Mouse (Mus musculus): Measurements from ENCODE around the gene Ccp110.

The Ccp110 gene

GRCm38 (mm10) chr7:118769655-118770054 is 57.3 kb downstream of the Ccp110 start:
- no peak for DNase-seq

GRCm38 (mm10) chr7:118773027-118773426 is 60.7 kb downstream of the Ccp110 start:
- DNase-seq = no peak

- DNase-seq = no peak
Observed at GRCm38 (mm10) chr7:118775991-118776390, 63.6 kb downstream of the Ccp110 start.

GRCm38 (mm10) chr7:118776491-118776890 is 64.1 kb downstream of the Ccp110 start:
- no peak for DNase-seq

GRCm38 (mm10) chr7:118777598-118778394 is 65.4 kb downstream of the Ccp110 start:
- peak; percentile 35 for DNase-seq

GRCm38 (mm10) chr7:118778561-118778960 is 66.2 kb downstream of the Ccp110 start:
- DNase-seq = no peak

- DNase-seq = no peak
Observed at GRCm38 (mm10) chr7:118783305-118784001, 71.1 kb downstream of the Ccp110 start.

- DNase-seq = no peak
Observed at GRCm38 (mm10) chr7:118786091-118786490, 73.7 kb downstream of the Ccp110 start.
